Mouse (Mus musculus): ENCODE results near the gene Sidt1. TPM values are rescaled to one million over a fixed set of nuclear protein-coding genes. Genes with fewer than 3 reads are reported as not detected.

The Sidt1 gene
- polyA plus RNA-seq, 1 experiment from 2014 or later: 0.14 TPM

DNA sequence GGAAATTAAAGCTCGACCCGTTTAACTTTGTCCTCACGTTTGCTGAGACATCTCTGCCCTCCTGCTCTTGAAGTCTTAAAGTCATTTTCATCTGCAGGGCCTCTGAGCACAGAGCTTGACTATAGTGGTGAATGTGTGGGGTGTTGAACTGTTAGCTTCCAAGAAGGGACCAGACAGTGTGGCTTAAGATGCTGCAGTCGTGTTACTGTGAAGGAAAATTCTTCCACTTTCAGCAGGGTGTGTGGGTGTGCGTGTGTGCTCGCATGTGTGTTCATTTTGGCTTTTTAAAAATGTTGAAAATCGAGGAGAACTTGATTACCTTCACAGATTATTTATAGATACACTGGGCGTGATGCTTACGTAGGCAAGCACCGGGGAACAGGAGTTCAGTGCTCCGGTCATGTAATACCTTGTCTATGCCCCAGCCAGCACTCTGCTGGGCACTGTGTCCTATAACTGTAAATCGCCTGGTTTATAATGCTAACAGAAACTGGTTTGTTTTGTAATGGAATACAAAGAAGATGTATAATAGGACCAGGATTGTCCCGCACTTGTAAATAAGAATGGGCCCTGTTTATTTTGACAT is 106.2 kb downstream of the Sidt1 start:
- ATAC-seq (ENCODE audit: low FRiP score): no peak
- Histone ChIP-seq H3K27me3 (no peaks in the 10 kb centered on the region), H3K4me3 (replicated peaks) (no peak overlapping the region), H3K9me3 (no peaks in the 10 kb centered on the region), H3K9ac (no peak overlapping the region), H3K4me2 (no peak overlapping the region), H3K27ac (no peak overlapping the region), H3K36me3 (replicated peaks) (no peaks in the 10 kb centered on the region; the same call in 1 of the 2 replicates), H3K4me1 (no peaks in the 10 kb centered on the region)
- WGBS: 89% methylated on average over 13 of the region's 13 CpGs

DNA sequence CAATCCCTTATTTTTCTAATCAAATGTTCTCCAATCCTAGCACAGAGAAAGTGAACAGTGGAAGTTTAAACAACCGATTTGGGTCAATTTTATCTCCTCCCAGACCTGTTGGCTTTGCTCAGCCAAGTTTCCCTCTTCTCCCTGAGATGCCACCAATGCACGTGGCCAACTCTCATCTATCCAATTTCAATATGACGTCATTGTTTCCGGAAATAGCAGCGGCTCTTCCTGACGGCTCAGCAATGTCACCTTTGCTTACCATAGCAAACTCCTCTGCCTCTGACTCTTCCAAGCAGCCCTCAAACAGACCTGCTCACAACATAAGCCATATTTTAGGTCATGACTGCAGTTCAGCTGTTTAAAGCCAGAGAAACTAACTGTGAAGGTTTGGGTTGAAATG is 111.5 kb downstream of the Sidt1 start:
- no peak overlapping the region for H3K4me2 ChIP-seq
- ATAC-seq (ENCODE audit: low FRiP score): no peak
- 93% methylated on average over 6 of the region's 6 CpGs for WGBS
- no peaks in the 10 kb centered on the region for H3K9me3 ChIP-seq
- peaks cover 50% of the 10 kb centered on the region for H3K36me3 ChIP-seq (replicated peaks)
- H3K9ac ChIP-seq: no peak overlapping the region
- H3K27me3 ChIP-seq: no peaks in the 10 kb centered on the region
- H3K4me1 ChIP-seq: no peaks in the 10 kb centered on the region
- no peak overlapping the region for H3K4me3 ChIP-seq (replicated peaks)
- no peak overlapping the region for H3K27ac ChIP-seq

DNA sequence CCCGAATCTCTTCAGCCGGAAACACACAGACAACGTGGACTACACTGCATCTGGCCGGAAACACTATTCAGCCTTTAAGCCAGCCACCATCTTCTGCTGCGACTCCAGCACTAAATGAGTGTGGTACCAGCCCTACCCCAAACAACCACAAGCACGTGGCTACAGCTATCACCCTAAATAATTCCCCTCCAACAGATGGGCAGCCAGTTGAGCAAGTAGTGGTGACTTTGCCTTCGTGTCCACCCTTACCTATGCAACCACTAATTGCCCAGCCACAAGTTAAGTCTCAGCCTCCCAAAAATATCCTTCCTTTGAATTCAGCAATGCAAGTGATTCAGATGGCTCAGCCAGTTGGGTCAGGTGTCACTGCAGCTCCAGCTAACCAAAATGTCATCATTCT is 116.6 kb downstream of the Sidt1 start:
- no peak overlapping the region for H3K27ac ChIP-seq
- H3K4me2 ChIP-seq: no peak overlapping the region
- H3K36me3 ChIP-seq (replicated peaks): peaks cover 85% of the 10 kb centered on the region
- no peak for ATAC-seq (ENCODE audit: low FRiP score)
- no peak overlapping the region for H3K4me3 ChIP-seq (replicated peaks)
- no peaks in the 10 kb centered on the region for H3K27me3 ChIP-seq
- no peaks in the 10 kb centered on the region for H3K9me3 ChIP-seq
- H3K9ac ChIP-seq: no peak overlapping the region
- no peaks in the 10 kb centered on the region for H3K4me1 ChIP-seq
- 96% methylated on average over 7 of the region's 7 CpGs for WGBS

DNA sequence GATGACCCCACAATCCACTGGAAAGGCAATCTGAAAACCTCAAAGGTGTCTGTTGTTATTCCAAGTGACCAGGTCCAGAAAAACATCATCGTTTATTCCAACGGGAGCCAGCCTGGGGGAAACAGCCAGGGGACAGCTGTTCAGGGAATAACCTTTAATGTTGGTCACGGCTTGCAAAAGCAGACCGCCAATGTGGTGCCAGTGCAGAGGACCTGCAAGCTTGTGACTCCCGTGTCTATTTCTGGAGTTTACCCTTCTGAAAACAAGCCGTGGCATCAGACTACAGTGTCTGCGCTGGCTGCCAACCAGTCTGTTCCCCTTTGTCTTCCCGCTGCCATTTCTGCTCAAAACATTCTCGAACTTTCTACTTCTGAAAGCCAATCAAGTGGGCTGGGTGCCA is 117.5 kb downstream of the Sidt1 start:
- H3K27me3 ChIP-seq: no peaks in the 10 kb centered on the region
- WGBS: 92% methylated on average over 9 of the region's 9 CpGs
- H3K9ac ChIP-seq: no peak overlapping the region
- no peak overlapping the region for H3K4me2 ChIP-seq
- no peak overlapping the region for H3K4me3 ChIP-seq (replicated peaks)
- H3K36me3 ChIP-seq (replicated peaks): peaks cover 76% of the 10 kb centered on the region
- H3K27ac ChIP-seq: no peak overlapping the region
- no peak for ATAC-seq (ENCODE audit: low FRiP score)
- no peaks in the 10 kb centered on the region for H3K4me1 ChIP-seq
- H3K9me3 ChIP-seq: no peaks in the 10 kb centered on the region

DNA sequence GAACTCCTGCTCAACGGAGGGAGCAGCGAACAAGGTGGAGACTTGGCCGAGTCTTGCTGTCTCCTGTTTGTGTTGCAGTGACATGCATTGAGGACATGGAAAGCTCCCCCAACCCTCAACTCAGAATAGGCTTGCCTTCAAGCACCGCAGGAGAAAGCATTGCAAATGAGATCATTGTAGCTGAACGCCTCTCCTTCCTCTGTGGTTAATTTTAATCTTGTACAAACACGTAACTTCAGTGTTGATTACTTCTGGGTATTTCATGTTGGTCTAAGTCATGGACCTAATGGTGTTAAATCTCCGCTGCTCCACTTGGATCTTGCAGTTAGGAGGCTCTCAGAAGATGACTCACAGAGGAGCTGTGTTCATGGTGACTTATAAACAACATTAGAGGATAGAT is 120.3 kb downstream of the Sidt1 start:
- 93% methylated on average over 7 of the region's 7 CpGs for WGBS
- no peak overlapping the region for H3K4me3 ChIP-seq (replicated peaks)
- H3K27ac ChIP-seq: no peak overlapping the region
- peaks cover 63% of the 10 kb centered on the region for H3K36me3 ChIP-seq (replicated peaks)
- H3K9ac ChIP-seq: no peak overlapping the region
- H3K4me1 ChIP-seq: no peaks in the 10 kb centered on the region
- ATAC-seq (ENCODE audit: low FRiP score): no peak
- no peaks in the 10 kb centered on the region for H3K27me3 ChIP-seq
- H3K4me2 ChIP-seq: no peak overlapping the region
- H3K9me3 ChIP-seq: no peaks in the 10 kb centered on the region

DNA sequence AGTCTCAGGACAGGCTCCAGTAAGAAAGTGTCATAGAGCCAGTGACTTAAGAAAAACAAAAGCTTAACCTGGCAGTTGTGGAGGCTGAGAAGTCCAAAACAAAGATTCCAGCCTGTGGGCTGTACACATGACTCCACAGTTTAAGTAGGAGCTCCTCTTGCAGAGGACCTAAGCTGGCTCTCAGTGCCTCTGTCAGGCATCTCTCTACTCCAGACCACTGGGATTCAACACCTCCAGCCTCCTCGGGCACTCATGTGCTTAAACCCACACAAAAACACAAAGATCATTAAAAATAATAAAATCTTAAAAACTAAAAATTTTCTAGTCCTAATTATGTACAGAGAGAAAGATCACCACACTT is 122.0 kb downstream of the Sidt1 start:
- Histone ChIP-seq H3K27ac (no peak overlapping the region), H3K27me3 (no peaks in the 10 kb centered on the region), H3K4me2 (no peak overlapping the region), H3K9me3 (no peaks in the 10 kb centered on the region), H3K4me1 (no peaks in the 10 kb centered on the region), H3K9ac (no peak overlapping the region), H3K4me3 (replicated peaks) (no peak overlapping the region), H3K36me3 (replicated peaks) (peaks cover 54% of the 10 kb centered on the region)
- no peak for ATAC-seq (ENCODE audit: low FRiP score)
- 86% methylated on average over 1 of the region's 1 CpGs for WGBS

DNA sequence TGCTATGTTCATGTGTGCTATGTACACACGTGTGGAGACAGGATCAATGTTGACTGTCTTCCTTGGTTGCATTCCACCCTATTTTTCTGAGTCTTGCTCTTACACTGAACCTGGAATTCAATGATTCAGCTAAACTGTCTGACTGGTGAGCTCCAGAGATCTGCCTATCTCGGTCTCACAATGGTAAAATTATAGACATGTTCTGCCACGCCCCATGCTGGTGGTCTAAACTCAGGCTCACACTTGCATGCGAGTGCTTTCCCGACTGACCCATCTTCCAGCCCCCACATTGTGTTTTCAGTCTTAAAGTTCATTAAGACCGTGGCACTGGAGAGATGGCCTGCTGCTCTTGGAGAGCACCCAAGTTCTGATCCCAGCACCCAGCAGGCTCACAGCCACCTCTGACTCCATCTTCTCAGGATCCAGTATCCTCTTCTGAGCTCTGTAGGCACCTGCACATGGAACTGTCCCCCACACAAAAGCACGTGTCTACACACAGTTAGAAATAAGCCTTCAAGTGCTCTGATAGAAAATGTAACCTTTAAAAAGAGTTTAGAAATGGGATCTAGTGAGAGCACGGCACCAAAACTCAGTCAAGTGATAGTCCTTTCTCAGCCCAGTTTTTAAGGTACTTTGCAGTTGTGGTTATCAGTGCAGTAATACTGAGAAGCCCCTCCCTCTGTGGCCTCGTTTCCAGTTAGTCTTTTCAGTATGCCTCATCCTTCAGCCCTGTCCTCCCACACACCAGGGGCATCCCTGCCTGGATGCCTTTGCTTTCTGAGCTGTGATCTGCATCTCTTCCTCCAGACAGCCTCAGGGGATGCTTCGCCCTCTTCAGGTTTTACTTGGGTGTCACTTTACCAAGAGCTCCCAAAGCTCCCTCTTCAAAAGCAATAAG is 122.6 kb downstream of the Sidt1 start:
- WGBS: 85% methylated on average over 10 of the region's 10 CpGs
- no peak for ATAC-seq (ENCODE audit: low FRiP score)
- Histone ChIP-seq H3K4me1 (no peaks in the 10 kb centered on the region), H3K27ac (no peak overlapping the region), H3K4me3 (replicated peaks) (no peak overlapping the region), H3K27me3 (no peaks in the 10 kb centered on the region), H3K4me2 (no peak overlapping the region), H3K9ac (no peak overlapping the region), H3K9me3 (no peaks in the 10 kb centered on the region), H3K36me3 (replicated peaks) (peaks cover 47% of the 10 kb centered on the region)

DNA sequence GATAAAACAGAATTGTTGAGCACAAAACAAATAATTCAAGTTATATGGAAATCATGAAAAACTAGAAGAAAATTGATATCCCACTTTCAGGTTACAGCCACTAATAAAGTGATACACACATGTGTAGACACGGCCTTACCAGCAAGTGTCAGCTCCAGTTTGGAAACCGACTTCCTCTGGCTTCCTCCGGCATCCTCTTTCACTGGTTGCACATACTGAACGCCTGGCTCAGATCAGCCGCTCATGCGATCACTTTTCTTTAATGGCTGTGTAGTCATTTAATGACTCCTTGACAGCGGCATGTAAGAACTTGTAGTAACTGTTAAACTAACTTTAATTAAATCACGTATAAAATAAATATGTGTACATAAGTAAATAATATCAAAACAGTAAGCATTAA is 127.0 kb downstream of the Sidt1 start:
- no peak overlapping the region for H3K4me2 ChIP-seq
- H3K36me3 ChIP-seq (replicated peaks): peaks cover 45% of the 10 kb centered on the region
- H3K9ac ChIP-seq: no peak overlapping the region
- H3K27ac ChIP-seq: no peak overlapping the region
- H3K9me3 ChIP-seq: no peaks in the 10 kb centered on the region
- whole genome bisulfite sequencing: 92% methylated on average over 8 of the region's 8 CpGs
- H3K27me3 ChIP-seq: no peaks in the 10 kb centered on the region
- H3K4me3 ChIP-seq (replicated peaks): no peak overlapping the region
- ATAC-seq (ENCODE audit: low FRiP score): no peak
- H3K4me1 ChIP-seq: no peaks in the 10 kb centered on the region

DNA sequence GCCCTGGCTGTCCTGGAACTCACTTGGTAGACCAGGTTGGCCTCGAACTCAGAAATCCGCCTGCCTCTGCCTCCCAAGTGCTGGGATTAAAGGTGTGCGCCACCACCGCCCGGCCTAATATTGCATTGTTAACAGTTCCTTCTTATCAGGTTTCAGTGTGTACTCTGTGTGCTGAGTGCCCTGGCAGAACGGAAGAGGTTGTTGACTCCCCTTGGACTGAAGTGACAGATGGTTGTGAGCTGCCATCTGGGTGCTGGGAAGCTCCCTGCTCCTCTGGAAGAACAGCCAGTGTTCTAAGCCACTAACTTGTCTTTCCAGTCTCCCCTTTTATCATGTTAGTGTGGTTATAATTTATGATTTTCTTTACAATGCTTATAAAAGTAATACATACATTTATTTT is 128.7 kb downstream of the Sidt1 start:
- Histone ChIP-seq H3K4me1 (no peaks in the 10 kb centered on the region), H3K4me3 (replicated peaks) (no peak overlapping the region), H3K4me2 (no peak overlapping the region), H3K36me3 (replicated peaks) (peaks cover 43% of the 10 kb centered on the region), H3K27me3 (no peaks in the 10 kb centered on the region), H3K9ac (no peak overlapping the region), H3K9me3 (no peaks in the 10 kb centered on the region), H3K27ac (no peak overlapping the region)
- ATAC-seq (ENCODE audit: low FRiP score): no peak
- WGBS: 92% methylated on average over 6 of the region's 6 CpGs

DNA sequence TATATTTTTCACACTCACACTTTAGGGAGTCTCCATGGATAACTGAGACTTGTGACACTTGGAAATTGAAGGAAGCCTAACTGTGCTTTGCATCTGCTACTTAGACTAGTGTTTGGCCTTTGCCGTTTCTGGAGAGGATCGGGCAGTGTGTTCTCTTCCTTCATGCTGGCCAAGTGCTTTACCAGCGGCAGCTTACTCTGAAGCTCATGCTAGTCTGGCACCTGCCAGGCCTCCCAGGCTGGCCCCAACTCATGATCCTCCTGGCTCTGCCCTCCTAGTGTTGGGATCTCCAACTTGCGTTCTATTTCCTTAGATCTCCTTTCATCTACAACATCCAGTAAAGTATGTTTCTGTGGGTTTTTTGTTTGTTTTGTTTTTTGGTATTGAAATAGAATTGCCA is 132.8 kb downstream of the Sidt1 start:
- Histone ChIP-seq H3K4me1 (no peaks in the 10 kb centered on the region), H3K9me3 (no peaks in the 10 kb centered on the region), H3K9ac (no peak overlapping the region), H3K4me2 (no peak overlapping the region), H3K27ac (no peak overlapping the region), H3K4me3 (replicated peaks) (no peak overlapping the region), H3K36me3 (replicated peaks) (peaks cover 23% of the 10 kb centered on the region), H3K27me3 (no peaks in the 10 kb centered on the region)
- no peak for ATAC-seq (ENCODE audit: low FRiP score)
- 92% methylated on average over 4 of the region's 4 CpGs for WGBS

DNA sequence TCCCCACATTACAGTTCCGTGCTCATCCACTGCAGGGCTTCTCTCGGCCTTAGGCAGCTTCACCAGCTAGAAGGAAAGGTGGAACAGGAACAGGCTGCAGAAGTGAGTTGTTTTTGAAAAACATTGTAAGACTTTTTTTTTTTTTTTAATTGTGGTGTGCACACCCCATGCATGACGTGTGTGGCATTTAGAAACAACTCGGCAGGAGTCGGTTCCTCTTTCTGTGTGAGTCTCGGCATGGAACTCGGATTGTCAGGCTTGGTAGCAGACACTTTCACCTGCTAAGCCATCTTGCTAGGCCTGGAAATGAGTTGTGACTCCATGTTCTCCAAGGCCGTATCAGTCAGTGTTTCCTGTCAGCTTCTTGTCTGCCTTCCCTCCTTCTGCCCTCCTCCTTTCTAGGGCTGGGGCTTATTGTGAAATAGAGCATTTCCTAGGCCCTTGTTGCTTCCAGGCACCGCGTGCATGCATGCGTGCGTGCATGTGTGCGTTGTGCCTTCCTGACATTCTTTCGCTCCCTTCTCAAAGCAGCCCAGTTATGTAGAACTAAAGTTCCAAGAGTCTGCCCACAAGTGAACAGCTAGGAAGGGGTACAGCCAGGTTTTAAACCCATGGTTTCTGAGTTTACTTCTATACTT is 133.8 kb downstream of the Sidt1 start:
- H3K4me3 ChIP-seq (replicated peaks): no peak overlapping the region
- H3K4me1 ChIP-seq: no peaks in the 10 kb centered on the region
- H3K9me3 ChIP-seq: no peaks in the 10 kb centered on the region
- no peak for ATAC-seq (ENCODE audit: low FRiP score)
- no peak overlapping the region for H3K9ac ChIP-seq
- 89% methylated on average over 14 of the region's 14 CpGs for WGBS
- peaks cover 20% of the 10 kb centered on the region for H3K36me3 ChIP-seq (replicated peaks)
- no peak overlapping the region for H3K27ac ChIP-seq
- H3K27me3 ChIP-seq: no peaks in the 10 kb centered on the region
- H3K4me2 ChIP-seq: no peak overlapping the region

DNA sequence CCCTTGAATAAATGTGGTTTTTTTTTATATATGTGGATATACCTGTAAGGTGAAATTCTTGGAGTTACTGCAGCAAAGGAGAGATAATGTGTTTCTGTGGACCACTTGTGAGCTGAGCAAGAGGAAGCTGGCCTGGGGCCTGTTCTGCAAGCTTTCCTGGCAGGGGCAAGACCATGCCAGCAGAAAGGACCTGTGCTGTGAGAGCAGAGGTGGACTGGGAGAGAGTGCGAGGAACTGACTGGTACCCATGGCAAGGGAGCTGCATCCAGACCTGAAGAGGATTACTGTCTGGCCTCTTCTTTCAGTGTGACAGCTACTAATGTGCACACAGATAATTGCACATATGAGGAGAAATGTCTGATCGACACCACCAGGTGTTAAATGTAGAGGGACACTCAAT is 142.0 kb downstream of the Sidt1 start:
- Histone ChIP-seq H3K4me3 (replicated peaks) (no peak overlapping the region), H3K36me3 (replicated peaks) (peaks cover 4% of the 10 kb centered on the region), H3K9ac (no peak overlapping the region), H3K4me1 (no peaks in the 10 kb centered on the region), H3K27me3 (no peaks in the 10 kb centered on the region), H3K4me2 (no peak overlapping the region), H3K27ac (no peak overlapping the region), H3K9me3 (no peaks in the 10 kb centered on the region)
- WGBS: 98% methylated on average over 2 of the region's 2 CpGs
- no peak for ATAC-seq (ENCODE audit: low FRiP score)
